Mouse (Mus musculus): ENCODE data around the gene Hoxb9. TPM values are rescaled to one million over a fixed set of nuclear protein-coding genes. Genes with fewer than 3 reads are reported as not detected.

Hoxb9 gene
- polyA plus RNA-seq, 1 experiment from 2014 or later, result not detected

GRCm38 (mm10) chr11:96287411-96287810 lies 16.2 kb downstream of the Hoxb9 start:
- Histone ChIP-seq H3K4me3 (ENCODE audit: control insufficient read depth in 1 of 2, insufficient read depth in 1 of 2, low read depth in 1 of 2, low read length in 2 of 2) (peak overlapping the region in 1 of 2 experiments; percentile 24; a peak in 1 of 4 replicates), H3K36me3 (ENCODE audit: control insufficient read depth, insufficient read depth, low read length) (no peaks in the 10 kb centered on the region), H3K27me3 (ENCODE audit: control insufficient read depth, insufficient read depth, low read length) (peaks cover 99% of the 10 kb centered on the region), H3K4me1 (ENCODE audit: control insufficient read depth in 2 of 2, insufficient read depth in 2 of 2, low read length in 2 of 2) (peaks cover 0 to 15% of the 10 kb centered on the region in 2 experiments; a peak in 3 of 4 replicates), H3K9me3 (ENCODE audit: control insufficient read depth, low read length) (no peaks in the 10 kb centered on the region), H3K9ac (ENCODE audit: low read length) (no peak overlapping the region), H3K4me2 (ENCODE audit: low read length) (no peak overlapping the region), H3K27ac (replicated peaks in 1 of 2; ENCODE audit: control insufficient read depth in 1 of 2, insufficient read depth in 1 of 2, low read depth in 2 of 2, low read length in 2 of 2) (no peak overlapping the region)
- ATAC-seq (ENCODE audit: insufficient number of reproducible peaks, insufficient read depth, low FRiP score, low read depth), result no peak
- WGBS, result 1% methylated on average over 9 of the region's 9 CpGs

GRCm38 (mm10) chr11:96288455-96289221 lies 17.4 kb downstream of the Hoxb9 start:
- Histone ChIP-seq H3K27me3 (ENCODE audit: control insufficient read depth, insufficient read depth, low read length) (peaks cover 99% of the 10 kb centered on the region), H3K27ac (replicated peaks in 1 of 2; ENCODE audit: control insufficient read depth in 1 of 2, insufficient read depth in 1 of 2, low read depth in 2 of 2, low read length in 2 of 2) (no peak overlapping the region), H3K4me2 (ENCODE audit: low read length) (no peak overlapping the region), H3K9ac (ENCODE audit: low read length) (no peak overlapping the region), H3K4me1 (ENCODE audit: control insufficient read depth in 2 of 2, insufficient read depth in 2 of 2, low read length in 2 of 2) (peaks cover 0 to 15% of the 10 kb centered on the region in 2 experiments; a peak in 3 of 4 replicates), H3K36me3 (ENCODE audit: control insufficient read depth, insufficient read depth, low read length) (no peaks in the 10 kb centered on the region), H3K4me3 (ENCODE audit: control insufficient read depth in 1 of 2, insufficient read depth in 1 of 2, low read depth in 1 of 2, low read length in 2 of 2) (no peak overlapping the region), H3K9me3 (ENCODE audit: control insufficient read depth, low read length) (no peaks in the 10 kb centered on the region)
- no peak for ATAC-seq (ENCODE audit: insufficient number of reproducible peaks, insufficient read depth, low FRiP score, low read depth)
- 12% methylated on average over 1 of the region's 1 CpGs for WGBS

GRCm38 (mm10) chr11:96289293-96289692 lies 18.0 kb downstream of the Hoxb9 start:
- ATAC-seq (ENCODE audit: insufficient number of reproducible peaks, insufficient read depth, low FRiP score, low read depth), result no peak
- H3K9ac ChIP-seq (ENCODE audit: low read length), result no peak overlapping the region
- no peaks in the 10 kb centered on the region for H3K36me3 ChIP-seq (ENCODE audit: control insufficient read depth, insufficient read depth, low read length)
- H3K27ac ChIP-seq (replicated peaks in 1 of 2; ENCODE audit: control insufficient read depth in 1 of 2, insufficient read depth in 1 of 2, low read depth in 2 of 2, low read length in 2 of 2), result no peak overlapping the region
- 1% methylated on average over 21 of the region's 21 CpGs for WGBS
- no peaks in the 10 kb centered on the region for H3K9me3 ChIP-seq (ENCODE audit: control insufficient read depth, low read length)
- peaks cover 0 to 8% of the 10 kb centered on the region in 2 experiments; a peak in 2 of 4 replicates for H3K4me1 ChIP-seq (ENCODE audit: control insufficient read depth in 2 of 2, insufficient read depth in 2 of 2, low read length in 2 of 2)
- peaks cover 99% of the 10 kb centered on the region for H3K27me3 ChIP-seq (ENCODE audit: control insufficient read depth, insufficient read depth, low read length)
- no peak overlapping the region for H3K4me3 ChIP-seq (ENCODE audit: control insufficient read depth in 1 of 2, insufficient read depth in 1 of 2, low read depth in 1 of 2, low read length in 2 of 2)
- H3K4me2 ChIP-seq (ENCODE audit: low read length), result no peak overlapping the region

GRCm38 (mm10) chr11:96289837-96290236 lies 18.6 kb downstream of the Hoxb9 start:
- peaks cover 99% of the 10 kb centered on the region for H3K27me3 ChIP-seq (ENCODE audit: control insufficient read depth, insufficient read depth, low read length)
- no peaks in the 10 kb centered on the region for H3K36me3 ChIP-seq (ENCODE audit: control insufficient read depth, insufficient read depth, low read length)
- H3K27ac ChIP-seq (replicated peaks in 1 of 2; ENCODE audit: control insufficient read depth in 1 of 2, insufficient read depth in 1 of 2, low read depth in 2 of 2, low read length in 2 of 2), result no peak overlapping the region
- H3K9ac ChIP-seq (ENCODE audit: low read length), result no peak overlapping the region
- H3K4me2 ChIP-seq (ENCODE audit: low read length), result no peak overlapping the region
- WGBS, result 6% methylated on average over 6 of the region's 6 CpGs
- ATAC-seq (ENCODE audit: insufficient number of reproducible peaks, insufficient read depth, low FRiP score, low read depth), result no peak
- no peak overlapping the region for H3K4me3 ChIP-seq (ENCODE audit: control insufficient read depth in 1 of 2, insufficient read depth in 1 of 2, low read depth in 1 of 2, low read length in 2 of 2)
- H3K9me3 ChIP-seq (ENCODE audit: control insufficient read depth, low read length), result no peaks in the 10 kb centered on the region
- H3K4me1 ChIP-seq (ENCODE audit: control insufficient read depth in 2 of 2, insufficient read depth in 2 of 2, low read length in 2 of 2), result peaks cover 0 to 5% of the 10 kb centered on the region in 2 experiments; a peak in 1 of 4 replicates

GRCm38 (mm10) chr11:96290705-96291355 lies 19.6 kb downstream of the Hoxb9 start:
- Histone ChIP-seq H3K4me2 (ENCODE audit: low read length) (no peak overlapping the region), H3K4me1 (ENCODE audit: control insufficient read depth in 2 of 2, insufficient read depth in 2 of 2, low read length in 2 of 2) (peaks cover 0 to 5% of the 10 kb centered on the region in 2 experiments; a peak in 1 of 4 replicates), H3K9me3 (ENCODE audit: control insufficient read depth, low read length) (no peaks in the 10 kb centered on the region), H3K27ac (replicated peaks in 1 of 2; ENCODE audit: control insufficient read depth in 1 of 2, insufficient read depth in 1 of 2, low read depth in 2 of 2, low read length in 2 of 2) (no peak overlapping the region), H3K4me3 (ENCODE audit: control insufficient read depth in 1 of 2, insufficient read depth in 1 of 2, low read depth in 1 of 2, low read length in 2 of 2) (no peak overlapping the region), H3K9ac (ENCODE audit: low read length) (no peak overlapping the region), H3K27me3 (ENCODE audit: control insufficient read depth, insufficient read depth, low read length) (peaks cover 100% of the 10 kb centered on the region), H3K36me3 (ENCODE audit: control insufficient read depth, insufficient read depth, low read length) (no peaks in the 10 kb centered on the region)
- ATAC-seq (ENCODE audit: insufficient number of reproducible peaks, insufficient read depth, low FRiP score, low read depth), result no peak
- 6% methylated on average over 17 of the region's 17 CpGs for WGBS

GRCm38 (mm10) chr11:96291681-96292564 lies 20.7 kb downstream of the Hoxb9 start, which contains the start of gene Hoxb6:
Gene Hoxb6 (plus strand): TSS chr11:96292476.
- Histone ChIP-seq H3K4me1 (ENCODE audit: control insufficient read depth in 2 of 2, insufficient read depth in 2 of 2, low read length in 2 of 2) (peaks cover 0 to under 1% of the 10 kb centered on the region in 2 experiments; a peak in 1 of 4 replicates), H3K27ac (replicated peaks in 1 of 2; ENCODE audit: control insufficient read depth in 1 of 2, insufficient read depth in 1 of 2, low read depth in 2 of 2, low read length in 2 of 2) (no peak within 1 kb of the TSS), H3K4me2 (ENCODE audit: low read length) (no peak within 1 kb of the TSS), H3K9ac (ENCODE audit: low read length) (no peak within 1 kb of the TSS), H3K4me3 (ENCODE audit: control insufficient read depth in 1 of 2, insufficient read depth in 1 of 2, low read depth in 1 of 2, low read length in 2 of 2) (no peak within 1 kb of the TSS), H3K36me3 (ENCODE audit: control insufficient read depth, insufficient read depth, low read length) (no peaks in the 10 kb centered on the region), H3K27me3 (ENCODE audit: control insufficient read depth, insufficient read depth, low read length) (peaks cover 100% of the 10 kb centered on the region), H3K9me3 (ENCODE audit: control insufficient read depth, low read length) (no peaks in the 10 kb centered on the region)
- no peak for ATAC-seq (ENCODE audit: insufficient number of reproducible peaks, insufficient read depth, low FRiP score, low read depth)
- 2% methylated on average over 22 of the region's 22 CpGs for WGBS

All from heart, embryonic 14.5 days (tissue).